15 mouse cellular contexts compared by ENCODE assay signal in the genomic region with DNA sequence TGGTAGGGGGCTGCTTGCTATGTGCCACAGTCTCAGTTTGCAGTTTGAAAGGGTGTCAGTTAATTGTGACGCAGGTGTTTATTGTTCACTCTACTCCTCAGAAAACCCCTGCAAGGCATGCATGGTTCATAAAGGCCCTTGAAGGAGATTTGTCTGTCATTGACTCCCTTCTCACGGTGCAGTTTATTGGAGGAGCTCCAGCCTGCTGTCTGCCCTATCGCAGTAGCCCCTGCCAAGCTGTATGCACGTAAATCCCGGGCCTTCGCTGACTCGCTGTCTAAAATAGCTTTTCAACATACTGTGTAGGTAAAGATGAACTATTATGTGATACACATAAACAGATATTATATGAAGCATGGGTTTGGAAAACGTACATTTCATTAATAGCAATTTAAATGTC. TPM values are rescaled to one million over a fixed set of nuclear protein-coding genes. Genes with fewer than 3 reads are reported as not detected.
DNase-seq lines count a peak whose midpoint lies in the region; ATAC-seq lines count a peak whose summit lies in the region.
"Had no signal": no experiment of that assay in that cellular context is flagged by ENCODE, and none has a peak within 500 bp of the region (broad histone marks: within the 10 kb centered on the region; RNA-seq: fewer than 3 reads in every experiment).

No protein-coding gene starts in this region.

- no peaks in the 10 kb centered on the region for H3K27me3 ChIP-seq in neural tube, embryonic 11.5 days (ENCODE audit: control insufficient read depth, insufficient read depth, low read length)
- no peaks in the 10 kb centered on the region for H3K27me3 ChIP-seq in forebrain, embryonic 16.5 days (replicated peaks; ENCODE audit: control insufficient read depth, insufficient read depth, low read length)
- H3K27me3 ChIP-seq in midbrain, embryonic 11.5 days (ENCODE audit: control insufficient read depth, insufficient read depth, low read length), result peaks cover 56% of the 10 kb centered on the region
- H3K27me3 ChIP-seq: CH12.LX; limb, embryonic 13.5 days; Patski had no signal

- peaks cover 48% of the 10 kb centered on the region for H3K4me1 ChIP-seq in neural tube, embryonic 11.5 days (ENCODE audit: control insufficient read depth, insufficient read depth, low read length)
- H3K4me1 ChIP-seq in forebrain, embryonic 16.5 days (replicated peaks; ENCODE audit: control insufficient read depth, insufficient read depth, low read length), result peaks cover 80% of the 10 kb centered on the region
- H3K4me1 ChIP-seq in midbrain, embryonic 11.5 days (ENCODE audit: control insufficient read depth, insufficient read depth, low read length), result peaks cover 58% of the 10 kb centered on the region

- peak overlapping the region; percentile 67 for H3K27ac ChIP-seq in neural tube, embryonic 11.5 days (ENCODE audit: low read depth, low read length)
- H3K27ac ChIP-seq in forebrain, embryonic 16.5 days (ENCODE audit: low read length), result peak overlapping the region; percentile 85
- H3K27ac ChIP-seq in midbrain, embryonic 11.5 days (ENCODE audit: low read depth, low read length), result peak overlapping the region; percentile 64
- H3K27ac ChIP-seq: limb, embryonic 13.5 days had no signal

- no peaks in the 10 kb centered on the region for H3K36me3 ChIP-seq in neural tube, embryonic 11.5 days (ENCODE audit: control insufficient read depth, insufficient read depth, low read length)
- H3K36me3 ChIP-seq in forebrain, embryonic 16.5 days (ENCODE audit: control insufficient read depth, insufficient read depth), result no peaks in the 10 kb centered on the region
- no peaks in the 10 kb centered on the region for H3K36me3 ChIP-seq in midbrain, embryonic 11.5 days (ENCODE audit: control insufficient read depth, insufficient read depth, low read length)

- no peak overlapping the region for H3K9ac ChIP-seq in neural tube, embryonic 11.5 days (ENCODE audit: low read length)
- H3K9ac ChIP-seq in forebrain, embryonic 16.5 days (replicated peaks; ENCODE audit: low read depth, low read length), result no peak overlapping the region; the same call in 1 of the 2 replicates
- H3K9ac ChIP-seq in midbrain, embryonic 11.5 days (ENCODE audit: low read length), result no peak overlapping the region
- H3K9ac ChIP-seq: limb, embryonic 13.5 days had no signal

- DNase-seq in neural tube, embryonic 11.5 days (ENCODE audit: low spot score), result no peak
- no peak for DNase-seq in neural tube, embryonic 10.5 days (ENCODE audit: extremely low spot score, low spot score)
- no peak for DNase-seq in midbrain, embryonic 11.5 days (ENCODE audit: low spot score, missing footprints)
- no peak for DNase-seq in thymus, postnatal 36 days
- DNase-seq in spleen, postnatal 4 days (ENCODE audit: low spot score in 2 of 2), result no peak
- DNase-seq in spleen, adult 12 weeks (ENCODE audit: low spot score), result no peak
- DNase-seq: kidney, postnatal 25 days; lung, adult 2 months; spleen, adult 18-20 months had no signal

- 53% methylated on average over 8 of the region's 8 CpGs for WGBS in neural tube, embryonic 11.5 days
- WGBS in forebrain, embryonic 16.5 days, result 13% methylated on average over 8 of the region's 8 CpGs
- 44% methylated on average over 8 of the region's 8 CpGs for WGBS in midbrain, embryonic 11.5 days

- no peak overlapping the region for H3K4me2 ChIP-seq in neural tube, embryonic 11.5 days (ENCODE audit: low read depth)
- no peak overlapping the region for H3K4me2 ChIP-seq in forebrain, embryonic 16.5 days (ENCODE audit: low read length)
- H3K4me2 ChIP-seq in midbrain, embryonic 11.5 days, result no peak overlapping the region
- H3K4me2 ChIP-seq: limb, embryonic 13.5 days had no signal

- no peak for ATAC-seq in neural tube, embryonic 11.5 days (ENCODE audit: insufficient read depth, low FRiP score, low TSS enrichment)
- no peak for ATAC-seq in forebrain, embryonic 16.5 days
- no peak for ATAC-seq in midbrain, embryonic 11.5 days (ENCODE audit: low FRiP score)
- ATAC-seq: Patski had no signal

- no peaks in the 10 kb centered on the region for H3K9me3 ChIP-seq in neural tube, embryonic 11.5 days (ENCODE audit: control insufficient read depth, low read length)
- H3K9me3 ChIP-seq in forebrain, embryonic 16.5 days (ENCODE audit: control insufficient read depth, low read length), result no peaks in the 10 kb centered on the region
- H3K9me3 ChIP-seq in midbrain, embryonic 11.5 days (ENCODE audit: control insufficient read depth, low read length), result no peaks in the 10 kb centered on the region
- H3K9me3 ChIP-seq: limb, embryonic 13.5 days had no signal

- no peak overlapping the region for H3K4me3 ChIP-seq in neural tube, embryonic 11.5 days (ENCODE audit: low read depth, low read length)
- H3K4me3 ChIP-seq in forebrain, embryonic 16.5 days (replicated peaks; ENCODE audit: low read length), result no peak overlapping the region
- no peak overlapping the region for H3K4me3 ChIP-seq in midbrain, embryonic 11.5 days (ENCODE audit: low read depth, low read length)
- H3K4me3 ChIP-seq: limb, embryonic 13.5 days had no signal

RNA-seq across cellular contexts. Expression of a gene that starts 45.2 kb away (rescaled TPM):
- polyA plus RNA-seq in neural tube, embryonic 11.5 days (2014; fragmentation: Nextera tagmentation; extraction: Ambion mirVana), result not detected in 2 replicates
- not detected in 2 replicates for polyA plus RNA-seq in forebrain, embryonic 16.5 days (2015; fragmentation: Nextera tagmentation; extraction: Ambion mirVana)
- polyA plus RNA-seq in midbrain, embryonic 11.5 days (2014; fragmentation: Nextera tagmentation; extraction: Ambion mirVana), result not detected in 2 replicates
- polyA plus RNA-seq: cortical plate, adult 2 months; intestine, embryonic 14.5 days; limb, embryonic 13.5 days; lung, adult 2 months; Patski had no signal
